Mouse (Mus musculus) left cerebral cortex, adult 2 months (tissue): ENCODE results near the gene Grin2b. TPM values are rescaled to one million over a fixed set of nuclear protein-coding genes. Genes with fewer than 3 reads are reported as not detected.

Experiments used
- DNase-seq, 2 experiments: peaks; one replicate each; pipeline ENCODE4 v3.0.0; 2021 to 2022; ENCODE audit warnings: low spot score in 2 of 2, mixed read lengths in 1 of 2; ENCODE audit errors: extremely low spot score in 1 of 2
- H3K27ac ChIP-seq: fragments of 200-600 bp; 2 replicates; pipeline ENCODE4 v1.8.1; 2022
- H3K4me3 ChIP-seq: fragments of 200-600 bp; 2 replicates; pipeline ENCODE4 v1.8.1; 2022
- CTCF ChIP-seq: fragments of 200-600 bp; IDR thresholded peaks from 2 replicates; pipeline ENCODE4 v1.8.1; 2022; ENCODE audit warnings: antibody characterized with exemption, mild to moderate bottlenecking, moderate library complexity
- intact Hi-C: fragments of 180-260 bp; cut with DNase I; formaldehyde crosslinking; loops from one replicate; pipeline ENCODE4 v1.15.1; 2025
- total RNA-seq, 2 experiments: library from RNA; stranded (reverse); gene quantifications; 2 replicates each; pipeline ENCODE4 v1.2.3; 2021

Gene Grin2b
- total RNA-seq, 2 experiments from 2014 or later, result 300 to 306 TPM

GRCm38 (mm10) chr6:136162090-136162489 is 11.2 kb downstream of the Grin2b start:
- H3K27ac ChIP-seq, result peak overlapping the region; percentile 13; the same call in 1 of the 2 replicates
- peak in 1 of 2 experiments; percentile 9 for DNase-seq
- peak overlapping the region; percentile 32 for H3K4me3 ChIP-seq
- intact Hi-C loops, result loop anchor here (10.0 kb wide), 1 partner anchor 117 kb away; no protein-coding TSS in a partner anchor
- no peak for TF ChIP-seq CTCF

- no peak overlapping the region for H3K27ac ChIP-seq
- no peak for DNase-seq
- TF ChIP-seq CTCF, result no peak
- no peak overlapping the region for H3K4me3 ChIP-seq
- intact Hi-C loops, result no loop called here
Measured at GRCm38 (mm10) chr6:136153444-136153843, 19.9 kb downstream of the Grin2b start.

- no peak overlapping the region; the same call in 1 of the 2 replicates for H3K27ac ChIP-seq
- no peak overlapping the region for H3K4me3 ChIP-seq
- no peak for TF ChIP-seq CTCF
- intact Hi-C loops, result no loop called here
- no peak for DNase-seq
Measured at GRCm38 (mm10) chr6:136150064-136150463, 23.2 kb downstream of the Grin2b start.

GRCm38 (mm10) chr6:136139967-136140366 is 33.3 kb downstream of the Grin2b start:
- DNase-seq, result no peak
- no peak overlapping the region for H3K27ac ChIP-seq
- H3K4me3 ChIP-seq, result no peak overlapping the region
- TF ChIP-seq CTCF, result no peak
- intact Hi-C loops, result no loop called here

GRCm38 (mm10) chr6:136130456-136130855 is 42.9 kb downstream of the Grin2b start:
- DNase-seq, result no peak
- peak; percentile 11 for TF ChIP-seq CTCF
- no peak overlapping the region for H3K4me3 ChIP-seq
- no peak overlapping the region for H3K27ac ChIP-seq
- intact Hi-C loops, result no loop called here

GRCm38 (mm10) chr6:136122593-136122992 is 50.7 kb downstream of the Grin2b start:
- no peak for DNase-seq
- no peak overlapping the region for H3K4me3 ChIP-seq
- intact Hi-C loops, result no loop called here
- no peak for TF ChIP-seq CTCF
- H3K27ac ChIP-seq, result no peak overlapping the region

- no peak overlapping the region for H3K4me3 ChIP-seq
- peak; percentile 23 for TF ChIP-seq CTCF
- no peak for DNase-seq
- intact Hi-C loops, result no loop called here
- no peak overlapping the region for H3K27ac ChIP-seq
Measured at GRCm38 (mm10) chr6:136117390-136117789, 55.9 kb downstream of the Grin2b start.

- Histone ChIP-seq H3K27ac (no peak overlapping the region), H3K4me3 (no peak overlapping the region)
- DNase-seq, result no peak
- intact Hi-C loops, result no loop called here
- TF ChIP-seq CTCF, result no peak
Measured at GRCm38 (mm10) chr6:136113639-136114410, 59.5 kb downstream of the Grin2b start.

- TF ChIP-seq CTCF, result no peak
- intact Hi-C loops, result no loop called here
- no peak overlapping the region for H3K4me3 ChIP-seq
- DNase-seq, result no peak
- no peak overlapping the region for H3K27ac ChIP-seq
Measured at GRCm38 (mm10) chr6:136109172-136109571, 64.1 kb downstream of the Grin2b start.

- Histone ChIP-seq H3K27ac (no peak overlapping the region), H3K4me3 (no peak overlapping the region)
- intact Hi-C loops, result no loop called here
- no peak for TF ChIP-seq CTCF
- DNase-seq, result no peak
Measured at GRCm38 (mm10) chr6:136108466-136108865, 64.8 kb downstream of the Grin2b start.

- no peak overlapping the region for H3K27ac ChIP-seq
- intact Hi-C loops, result no loop called here
- TF ChIP-seq CTCF, result no peak
- DNase-seq, result no peak
- no peak overlapping the region for H3K4me3 ChIP-seq
Measured at GRCm38 (mm10) chr6:136105221-136105620, 68.1 kb downstream of the Grin2b start.

- TF ChIP-seq CTCF, result no peak
- Histone ChIP-seq H3K4me3 (no peak overlapping the region), H3K27ac (no peak overlapping the region)
- intact Hi-C loops, result no loop called here
- DNase-seq, result no peak
Measured at GRCm38 (mm10) chr6:136100241-136100640, 73.1 kb downstream of the Grin2b start.

- Histone ChIP-seq H3K4me3 (no peak overlapping the region), H3K27ac (no peak overlapping the region)
- peak; percentile 50 for TF ChIP-seq CTCF
- DNase-seq, result no peak
- intact Hi-C loops, result no loop called here
Measured at GRCm38 (mm10) chr6:136096269-136096668, 77.0 kb downstream of the Grin2b start.
